Mouse (Mus musculus): ENCODE data around the gene Capn1. TPM values are rescaled to one million over a fixed set of nuclear protein-coding genes. Genes with fewer than 3 reads are reported as not detected.
A peak's percentile ranks its signal among the peaks of the same experiment; 100 is the strongest.
"Not testable (repeated sequence)": the region's sequence is repeated elsewhere in the genome, so short reads cannot be mapped to it uniquely, and the experiment has no call there.

Gene Capn1
- polyA plus RNA-seq, 1 experiment from 2014 or later = 21.2 TPM

- not testable (repeated sequence) for H3K4me2 ChIP-seq (replicated peaks; ENCODE audit: low read depth); H3K9me3 ChIP-seq (ENCODE audit: control insufficient read depth, low read length); ATAC-seq (ENCODE audit: low FRiP score, low TSS enrichment); DNase-seq (ENCODE audit: low spot score); H3K36me3 ChIP-seq (ENCODE audit: control insufficient read depth, insufficient read depth, low read length); H3K27ac ChIP-seq (replicated peaks); H3K27me3 ChIP-seq (ENCODE audit: control insufficient read depth, insufficient read depth, low read length); H3K4me1 ChIP-seq (replicated peaks; ENCODE audit: control insufficient read depth, insufficient read depth); H3K4me3 ChIP-seq (ENCODE audit: low read depth, low read length); H3K9ac ChIP-seq (ENCODE audit: low read length)
- TF ChIP-seq CTCF (IDR thresholded peaks at IDR 0.05; ENCODE audit: low read depth) = peak; percentile 72
- 33% methylated on average over 4 of the region's 4 CpGs for WGBS
These were observed 28.4 kb upstream of the Capn1 start for GRCm38 (mm10) chr19:6044102-6044501.

GRCm38 (mm10) chr19:6042293-6042692 is 26.6 kb upstream of the Capn1 start:
- no peaks in the 10 kb centered on the region for H3K9me3 ChIP-seq (ENCODE audit: control insufficient read depth, low read length)
- no peaks in the 10 kb centered on the region for H3K4me1 ChIP-seq (replicated peaks; ENCODE audit: control insufficient read depth, insufficient read depth)
- no peak overlapping the region for H3K4me2 ChIP-seq (replicated peaks; ENCODE audit: low read depth)
- ATAC-seq (ENCODE audit: low FRiP score, low TSS enrichment) (no peak), DNase-seq (ENCODE audit: low spot score) (no peak)
- TF ChIP-seq CTCF (IDR thresholded peaks at IDR 0.05; ENCODE audit: low read depth) = no peak
- H3K27ac ChIP-seq (replicated peaks) = no peak overlapping the region
- 82% methylated on average over 9 of the region's 9 CpGs for WGBS
- no peaks in the 10 kb centered on the region for H3K27me3 ChIP-seq (ENCODE audit: control insufficient read depth, insufficient read depth, low read length)
- no peak overlapping the region for H3K4me3 ChIP-seq (ENCODE audit: low read depth, low read length)
- H3K9ac ChIP-seq (ENCODE audit: low read length) = no peak overlapping the region
- no peaks in the 10 kb centered on the region for H3K36me3 ChIP-seq (ENCODE audit: control insufficient read depth, insufficient read depth, low read length)

- no peak overlapping the region for H3K27ac ChIP-seq (replicated peaks)
- H3K4me2 ChIP-seq (replicated peaks; ENCODE audit: low read depth) = no peak overlapping the region
- H3K4me1 ChIP-seq (replicated peaks; ENCODE audit: control insufficient read depth, insufficient read depth) = no peaks in the 10 kb centered on the region
- H3K36me3 ChIP-seq (ENCODE audit: control insufficient read depth, insufficient read depth, low read length) = no peaks in the 10 kb centered on the region
- no peak overlapping the region for H3K4me3 ChIP-seq (ENCODE audit: low read depth, low read length)
- no peak overlapping the region for H3K9ac ChIP-seq (ENCODE audit: low read length)
- ATAC-seq (ENCODE audit: low FRiP score, low TSS enrichment) (no peak), DNase-seq (ENCODE audit: low spot score) (no peak)
- H3K9me3 ChIP-seq (ENCODE audit: control insufficient read depth, low read length) = no peaks in the 10 kb centered on the region
- no peaks in the 10 kb centered on the region for H3K27me3 ChIP-seq (ENCODE audit: control insufficient read depth, insufficient read depth, low read length)
- TF ChIP-seq EP300 (optimal IDR thresholded peaks at IDR 0.05) = no peak
- peak; percentile 35 for TF ChIP-seq CTCF (IDR thresholded peaks at IDR 0.05; ENCODE audit: low read depth)
These were observed 24.3 kb upstream of the Capn1 start for GRCm38 (mm10) chr19:6040002-6040401.

GRCm38 (mm10) chr19:6038326-6038725 is 22.6 kb upstream of the Capn1 start:
- no peak overlapping the region for H3K4me3 ChIP-seq (ENCODE audit: low read depth, low read length)
- no peak for ATAC-seq (ENCODE audit: low FRiP score, low TSS enrichment)
- no peak overlapping the region for H3K4me2 ChIP-seq (replicated peaks; ENCODE audit: low read depth)
- no peaks in the 10 kb centered on the region for H3K4me1 ChIP-seq (replicated peaks; ENCODE audit: control insufficient read depth, insufficient read depth)
- H3K9ac ChIP-seq (ENCODE audit: low read length) = no peak overlapping the region
- 78% methylated on average over 7 of the region's 7 CpGs for WGBS
- no peak for TF ChIP-seq CTCF (IDR thresholded peaks at IDR 0.05; ENCODE audit: low read depth)
- TF ChIP-seq EP300 (optimal IDR thresholded peaks at IDR 0.05) = no peak
- no peaks in the 10 kb centered on the region for H3K27me3 ChIP-seq (ENCODE audit: control insufficient read depth, insufficient read depth, low read length)
- no peaks in the 10 kb centered on the region for H3K9me3 ChIP-seq (ENCODE audit: control insufficient read depth, low read length)
- H3K27ac ChIP-seq (replicated peaks) = no peak overlapping the region
- no peak for DNase-seq (ENCODE audit: low spot score)
- H3K36me3 ChIP-seq (ENCODE audit: control insufficient read depth, insufficient read depth, low read length) = no peaks in the 10 kb centered on the region

GRCm38 (mm10) chr19:6037695-6038094 is 22.0 kb upstream of the Capn1 start:
- no peak for ATAC-seq (ENCODE audit: low FRiP score, low TSS enrichment)
- no peak for TF ChIP-seq CTCF (IDR thresholded peaks at IDR 0.05; ENCODE audit: low read depth)
- no peak for TF ChIP-seq EP300 (optimal IDR thresholded peaks at IDR 0.05)
- H3K4me3 ChIP-seq (ENCODE audit: low read depth, low read length) = no peak overlapping the region

GRCm38 (mm10) chr19:6035966-6036585 is 20.4 kb upstream of the Capn1 start:
- 0 out of 2 replicates have a peak, but pooled peaks have one; percentile 24 for ATAC-seq (ENCODE audit: low FRiP score, low TSS enrichment)
- no peak overlapping the region for H3K4me2 ChIP-seq (replicated peaks; ENCODE audit: low read depth)
- no peak for TF ChIP-seq EP300 (optimal IDR thresholded peaks at IDR 0.05)
- TF ChIP-seq CTCF (IDR thresholded peaks at IDR 0.05; ENCODE audit: low read depth) = no peak
- H3K9me3 ChIP-seq (ENCODE audit: control insufficient read depth, low read length) = no peaks in the 10 kb centered on the region
- H3K27ac ChIP-seq (replicated peaks) = no peak overlapping the region
- no peak for DNase-seq (ENCODE audit: low spot score)
- no peak overlapping the region for H3K9ac ChIP-seq (ENCODE audit: low read length)
- H3K4me3 ChIP-seq (ENCODE audit: low read depth, low read length) = no peak overlapping the region
- 61% methylated on average over 9 of the region's 9 CpGs for WGBS
- H3K36me3 ChIP-seq (ENCODE audit: control insufficient read depth, insufficient read depth, low read length) = no peaks in the 10 kb centered on the region
- no peaks in the 10 kb centered on the region for H3K4me1 ChIP-seq (replicated peaks; ENCODE audit: control insufficient read depth, insufficient read depth)
- no peaks in the 10 kb centered on the region for H3K27me3 ChIP-seq (ENCODE audit: control insufficient read depth, insufficient read depth, low read length)

More at GRCm38 (mm10) chr19:6037695-6038094, 22.0 kb upstream of the Capn1 start:
- no peaks in the 10 kb centered on the region for H3K9me3 ChIP-seq (ENCODE audit: control insufficient read depth, low read length)
- DNase-seq (ENCODE audit: low spot score) = no peak
- no peaks in the 10 kb centered on the region for H3K36me3 ChIP-seq (ENCODE audit: control insufficient read depth, insufficient read depth, low read length)
- no peak overlapping the region for H3K4me2 ChIP-seq (replicated peaks; ENCODE audit: low read depth)
- H3K27ac ChIP-seq (replicated peaks) = no peak overlapping the region
- no peaks in the 10 kb centered on the region for H3K4me1 ChIP-seq (replicated peaks; ENCODE audit: control insufficient read depth, insufficient read depth)
- no peaks in the 10 kb centered on the region for H3K27me3 ChIP-seq (ENCODE audit: control insufficient read depth, insufficient read depth, low read length)
- no peak overlapping the region for H3K9ac ChIP-seq (ENCODE audit: low read length)

All from stomach, postnatal 0 days (tissue).